Mouse (Mus musculus): ENCODE measurements at regions not wholly inside any gene's neighbourhood (a gene's known extent, or its start where the extent isn't known, plus 50 kb on each side); places are given as distances from the start of the nearest gene placed in this dataset.
"Not testable (repeated sequence)": the region's sequence is repeated elsewhere in the genome, so short reads cannot be mapped to it uniquely, and the experiment has no call there.

GRCm38 (mm10) chr4:4437559-4437958, 355.6 kb downstream of the Impad1 start:
- H3K9ac ChIP-seq (ENCODE audit: insufficient read depth, low read depth, low read length, poor library complexity, severe bottlenecking) = no peak overlapping the region
- no peak overlapping the region for H3K27ac ChIP-seq (ENCODE audit: insufficient read depth, low read depth, low read length, poor library complexity, severe bottlenecking)
- H3K4me3 ChIP-seq (ENCODE audit: insufficient read depth in 1 of 2, low read depth in 1 of 2, low read length in 2 of 2, poor library complexity in 1 of 2, severe bottlenecking in 1 of 2) = no peak overlapping the region
- in situ Hi-C loops (cut with MboI; ENCODE audit: low sequenced_read_pairs in 2 of 2, unreplicated experiment in 2 of 2) = no loop called here
- H3K4me1 ChIP-seq (ENCODE audit: control insufficient read depth in 2 of 2, insufficient read depth in 2 of 2, low read length in 2 of 2, poor library complexity in 1 of 2) = 0 out of 4 replicates have a peak, but pooled peaks cover 0 to 2% of the 10 kb centered on the region in 2 experiments
- no peak for TF ChIP-seq ZNF384 (IDR thresholded peaks at IDR 0.05; ENCODE audit: low read depth, low read length)
- no peak for TF ChIP-seq CHD2 (IDR thresholded peaks at IDR 0.05; ENCODE audit: low read depth, low read length)
- TF ChIP-seq MAFK (IDR thresholded peaks at IDR 0.05; ENCODE audit: insufficient read depth, low read depth, low read length) = no peak
- no peak for TF ChIP-seq HCFC1 (IDR thresholded peaks at IDR 0.05; ENCODE audit: borderline replicate concordance, insufficient read depth, low read length)
- TF ChIP-seq ZC3H11A (IDR thresholded peaks at IDR 0.05; ENCODE audit: borderline replicate concordance, low read depth, low read length) = no peak
- H3K9me3 ChIP-seq (ENCODE audit: control insufficient read depth, insufficient read depth, low read depth, low read length) = no peaks in the 10 kb centered on the region
- peak; percentile 21 for DNase-seq (ENCODE audit: low read depth, low spot score)
- no peaks in the 10 kb centered on the region for H3K36me3 ChIP-seq (ENCODE audit: control insufficient read depth, insufficient read depth, low read length, poor library complexity, severe bottlenecking)

GRCm38 (mm10) chr4:4424526-4424925, 347.2 kb upstream of the Sdr16c6 start:
- DNase-seq (ENCODE audit: low read depth, low spot score) = peak; percentile 48
- not testable (repeated sequence) for H3K36me3 ChIP-seq (ENCODE audit: control insufficient read depth, insufficient read depth, low read length, poor library complexity, severe bottlenecking)

GRCm38 (mm10) chr4:4403812-4404211, 326.5 kb upstream of the Sdr16c6 start:
- DNase-seq (ENCODE audit: low read depth, low spot score) = no peak
- TF ChIP-seq MAFK (IDR thresholded peaks at IDR 0.05; ENCODE audit: insufficient read depth, low read depth, low read length) = no peak
- TF ChIP-seq HCFC1 (IDR thresholded peaks at IDR 0.05; ENCODE audit: borderline replicate concordance, insufficient read depth, low read length) = no peak
- no peak for TF ChIP-seq CHD2 (IDR thresholded peaks at IDR 0.05; ENCODE audit: low read depth, low read length)
- no peak for TF ChIP-seq ZC3H11A (IDR thresholded peaks at IDR 0.05; ENCODE audit: borderline replicate concordance, low read depth, low read length)
- TF ChIP-seq ZNF384 (IDR thresholded peaks at IDR 0.05; ENCODE audit: low read depth, low read length) = no peak
- in situ Hi-C loops (cut with MboI; ENCODE audit: low sequenced_read_pairs in 2 of 2, unreplicated experiment in 2 of 2) = no loop called here
- H3K4me3 ChIP-seq (ENCODE audit: insufficient read depth in 1 of 2, low read depth in 1 of 2, low read length in 2 of 2, poor library complexity in 1 of 2, severe bottlenecking in 1 of 2) = no peak overlapping the region
- H3K9me3 ChIP-seq (ENCODE audit: control insufficient read depth, insufficient read depth, low read depth, low read length) = no peaks in the 10 kb centered on the region
- H3K9ac ChIP-seq (ENCODE audit: insufficient read depth, low read depth, low read length, poor library complexity, severe bottlenecking) = no peak overlapping the region
- no peaks in the 10 kb centered on the region for H3K4me1 ChIP-seq (ENCODE audit: control insufficient read depth in 2 of 2, insufficient read depth in 2 of 2, low read length in 2 of 2, poor library complexity in 1 of 2)
- H3K27ac ChIP-seq (ENCODE audit: insufficient read depth, low read depth, low read length, poor library complexity, severe bottlenecking) = no peak overlapping the region
- no peaks in the 10 kb centered on the region for H3K36me3 ChIP-seq (ENCODE audit: control insufficient read depth, insufficient read depth, low read length, poor library complexity, severe bottlenecking)

More at GRCm38 (mm10) chr4:4424526-4424925, 347.2 kb upstream of the Sdr16c6 start:
- H3K27ac ChIP-seq (ENCODE audit: insufficient read depth, low read depth, low read length, poor library complexity, severe bottlenecking); H3K4me3 ChIP-seq (ENCODE audit: insufficient read depth in 1 of 2, low read depth in 1 of 2, low read length in 2 of 2, poor library complexity in 1 of 2, severe bottlenecking in 1 of 2); H3K9me3 ChIP-seq (ENCODE audit: control insufficient read depth, insufficient read depth, low read depth, low read length); H3K4me1 ChIP-seq (ENCODE audit: control insufficient read depth in 2 of 2, insufficient read depth in 2 of 2, low read length in 2 of 2, poor library complexity in 1 of 2); in situ Hi-C loops (cut with MboI; ENCODE audit: low sequenced_read_pairs in 2 of 2, unreplicated experiment in 2 of 2); H3K9ac ChIP-seq (ENCODE audit: insufficient read depth, low read depth, low read length, poor library complexity, severe bottlenecking): not testable (repeated sequence)

- H3K9me3 ChIP-seq (ENCODE audit: control insufficient read depth, insufficient read depth, low read depth, low read length) = no peaks in the 10 kb centered on the region
- H3K4me3 ChIP-seq (ENCODE audit: insufficient read depth in 1 of 2, low read depth in 1 of 2, low read length in 2 of 2, poor library complexity in 1 of 2, severe bottlenecking in 1 of 2) = no peak overlapping the region
- no peak overlapping the region for H3K9ac ChIP-seq (ENCODE audit: insufficient read depth, low read depth, low read length, poor library complexity, severe bottlenecking)
- H3K36me3 ChIP-seq (ENCODE audit: control insufficient read depth, insufficient read depth, low read length, poor library complexity, severe bottlenecking) = no peaks in the 10 kb centered on the region
- TF ChIP-seq ZNF384 (IDR thresholded peaks at IDR 0.05; ENCODE audit: low read depth, low read length) (no peak), HCFC1 (IDR thresholded peaks at IDR 0.05; ENCODE audit: borderline replicate concordance, insufficient read depth, low read length) (no peak), CHD2 (IDR thresholded peaks at IDR 0.05; ENCODE audit: low read depth, low read length) (no peak), MAFK (IDR thresholded peaks at IDR 0.05; ENCODE audit: insufficient read depth, low read depth, low read length) (no peak), ZC3H11A (IDR thresholded peaks at IDR 0.05; ENCODE audit: borderline replicate concordance, low read depth, low read length) (no peak)
- no peak for DNase-seq (ENCODE audit: low read depth, low spot score)
- no peaks in the 10 kb centered on the region for H3K4me1 ChIP-seq (ENCODE audit: control insufficient read depth in 2 of 2, insufficient read depth in 2 of 2, low read length in 2 of 2, poor library complexity in 1 of 2)
- H3K27ac ChIP-seq (ENCODE audit: insufficient read depth, low read depth, low read length, poor library complexity, severe bottlenecking) = no peak overlapping the region
- in situ Hi-C loops (cut with MboI; ENCODE audit: low sequenced_read_pairs in 2 of 2, unreplicated experiment in 2 of 2) = no loop called here
Observed at GRCm38 (mm10) chr4:4397410-4397809, 320.1 kb upstream of the Sdr16c6 start.

GRCm38 (mm10) chr4:4380024-4380590, 302.8 kb upstream of the Sdr16c6 start:
- Histone ChIP-seq H3K27ac (ENCODE audit: insufficient read depth, low read depth, low read length, poor library complexity, severe bottlenecking) (no peak overlapping the region), H3K9ac (ENCODE audit: insufficient read depth, low read depth, low read length, poor library complexity, severe bottlenecking) (no peak overlapping the region), H3K9me3 (ENCODE audit: control insufficient read depth, insufficient read depth, low read depth, low read length) (no peaks in the 10 kb centered on the region), H3K4me1 (ENCODE audit: control insufficient read depth in 2 of 2, insufficient read depth in 2 of 2, low read length in 2 of 2, poor library complexity in 1 of 2) (no peaks in the 10 kb centered on the region), H3K36me3 (ENCODE audit: control insufficient read depth, insufficient read depth, low read length, poor library complexity, severe bottlenecking) (no peaks in the 10 kb centered on the region), H3K4me3 (ENCODE audit: insufficient read depth in 1 of 2, low read depth in 1 of 2, low read length in 2 of 2, poor library complexity in 1 of 2, severe bottlenecking in 1 of 2) (no peak overlapping the region)
- in situ Hi-C loops (cut with MboI; ENCODE audit: low sequenced_read_pairs in 2 of 2, unreplicated experiment in 2 of 2) = no loop called here
- DNase-seq (ENCODE audit: low read depth, low spot score) = no peak
- TF ChIP-seq HCFC1 (IDR thresholded peaks at IDR 0.05; ENCODE audit: borderline replicate concordance, insufficient read depth, low read length) (no peak), CHD2 (IDR thresholded peaks at IDR 0.05; ENCODE audit: low read depth, low read length) (no peak), MAFK (IDR thresholded peaks at IDR 0.05; ENCODE audit: insufficient read depth, low read depth, low read length) (no peak)

Data from ES-E14 (cell line).